Mouse (Mus musculus): ENCODE measurements around the gene Furin.

The Furin gene

DNA sequence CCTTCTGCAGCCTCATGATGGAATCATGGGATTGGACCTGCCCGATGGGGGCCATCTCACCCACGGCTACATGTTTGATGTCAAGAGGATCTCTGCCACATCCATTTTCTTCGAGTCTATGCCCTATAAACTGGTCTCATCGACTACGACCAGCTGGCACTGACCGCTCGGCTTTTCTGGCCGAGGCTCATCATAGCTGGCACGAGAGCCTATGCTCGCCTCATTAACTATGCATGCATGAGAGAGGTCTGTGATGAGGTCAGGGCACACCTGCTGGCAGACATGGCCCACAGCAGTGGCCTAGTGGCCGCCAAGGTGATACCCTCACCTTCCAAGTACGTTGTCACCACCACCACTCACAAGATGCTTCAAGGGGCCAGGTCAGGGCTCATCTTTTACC, 24.4 kb upstream of the Furin start:
- DNase-seq (ENCODE audit: extremely low read depth, low read depth, low spot score) = no peak

DNA sequence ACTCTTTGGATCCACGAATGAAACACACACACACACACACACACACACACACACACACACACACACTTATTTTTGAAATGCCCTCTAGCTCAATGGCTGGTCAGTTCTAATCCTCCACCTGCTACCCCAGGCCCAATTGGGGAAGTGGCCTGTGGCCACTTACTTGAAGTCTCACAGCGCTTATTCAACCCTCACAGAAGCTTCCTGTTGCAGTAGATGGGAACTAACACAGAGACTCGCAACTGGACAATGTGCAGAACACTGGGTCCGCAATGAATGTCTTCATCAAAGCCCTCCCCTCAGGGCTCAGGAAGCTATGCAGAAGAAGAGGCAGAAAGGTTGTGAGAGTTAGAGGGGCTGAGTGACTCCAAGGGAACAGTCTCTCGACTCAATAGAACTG, 22.5 kb upstream of the Furin start:
- DNase-seq (ENCODE audit: extremely low read depth, low read depth, low spot score) = no peak

- no peak for DNase-seq (ENCODE audit: extremely low read depth, low read depth, low spot score)
Measured at GRCm38 (mm10) chr7:80426363-80426762, 21.1 kb upstream of the Furin start.

DNA sequence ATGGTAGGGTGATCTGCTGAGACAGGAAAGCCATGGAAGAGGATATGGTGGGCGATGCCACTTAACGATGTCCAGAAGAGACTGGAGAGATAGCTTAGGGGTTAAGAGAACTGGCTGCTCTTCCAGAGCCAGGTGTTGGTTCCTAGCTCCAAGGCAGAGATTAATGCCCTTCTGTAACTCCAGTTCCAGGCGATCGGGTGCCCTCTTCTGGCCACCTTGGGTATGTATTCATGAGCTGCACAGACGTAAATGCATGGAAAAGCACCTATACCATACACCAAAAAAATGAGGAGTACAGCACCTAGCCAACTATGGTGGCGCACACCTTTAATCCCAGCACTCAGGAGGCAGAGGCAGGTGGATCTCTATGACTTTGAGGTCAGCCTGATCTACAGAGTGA, 19.5 kb upstream of the Furin start:
- DNase-seq (ENCODE audit: extremely low read depth, low read depth, low spot score) = no peak

DNA sequence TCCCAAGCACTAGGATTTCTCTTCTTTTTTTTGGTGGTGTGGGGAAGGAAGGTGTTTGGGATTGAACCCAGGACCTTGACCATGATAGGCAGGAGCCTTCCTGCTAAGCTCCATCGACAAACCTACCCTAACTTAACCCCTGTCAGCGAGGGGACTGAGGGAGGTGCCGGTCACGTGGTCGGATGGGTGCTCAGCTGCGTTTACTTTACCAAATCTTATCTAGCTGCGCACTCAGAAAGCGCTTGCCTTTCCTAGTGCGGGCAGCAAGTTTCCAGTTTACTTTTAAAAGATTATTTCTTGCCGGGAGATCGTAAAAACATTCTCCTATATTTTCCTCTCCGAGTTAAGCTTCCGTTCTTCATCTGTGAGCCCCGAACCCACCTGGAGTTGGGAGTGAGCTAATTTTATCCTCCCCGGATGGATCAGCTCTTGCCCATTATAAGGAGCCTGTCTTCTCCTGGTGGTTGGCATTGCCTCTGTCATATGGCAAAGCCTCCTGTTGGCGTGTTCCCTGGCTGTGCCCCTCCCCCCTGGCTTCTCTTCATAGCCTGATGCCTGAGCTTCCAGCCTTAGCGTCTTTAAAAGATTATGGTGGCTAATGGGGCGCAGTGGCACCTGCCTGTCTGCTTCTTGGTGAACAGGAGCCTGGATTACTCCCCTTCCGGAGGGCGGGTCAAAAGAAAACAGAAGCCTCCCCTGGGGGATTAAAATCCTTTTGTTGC, 17.7 kb upstream of the Furin start:
- DNase-seq (ENCODE audit: extremely low read depth, low read depth, low spot score) = no peak

DNA sequence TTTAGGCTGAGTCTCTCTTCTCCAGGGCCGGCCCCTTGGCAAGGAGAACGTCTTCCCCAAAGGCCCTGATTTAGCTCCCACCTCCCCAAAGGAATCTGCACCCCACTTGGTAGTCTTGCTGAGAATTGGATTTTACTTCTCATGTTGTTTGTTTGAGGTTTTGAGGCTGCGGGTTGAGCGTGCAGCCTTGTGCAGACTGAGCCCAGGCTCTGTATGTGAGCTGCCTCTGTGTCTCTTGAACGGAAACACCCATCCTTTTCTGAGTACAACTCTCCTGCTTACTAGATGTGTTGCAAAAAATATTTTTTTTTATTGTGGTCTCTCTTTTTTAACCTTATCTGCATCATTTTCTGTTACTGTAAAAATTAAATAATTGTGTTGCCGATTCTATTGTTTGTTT, 16.3 kb upstream of the Furin start:
- DNase-seq (ENCODE audit: extremely low read depth, low read depth, low spot score) = no peak

- no peak for DNase-seq (ENCODE audit: extremely low read depth, low read depth, low spot score)
Measured at GRCm38 (mm10) chr7:80420586-80420985, 15.3 kb upstream of the Furin start.

DNA sequence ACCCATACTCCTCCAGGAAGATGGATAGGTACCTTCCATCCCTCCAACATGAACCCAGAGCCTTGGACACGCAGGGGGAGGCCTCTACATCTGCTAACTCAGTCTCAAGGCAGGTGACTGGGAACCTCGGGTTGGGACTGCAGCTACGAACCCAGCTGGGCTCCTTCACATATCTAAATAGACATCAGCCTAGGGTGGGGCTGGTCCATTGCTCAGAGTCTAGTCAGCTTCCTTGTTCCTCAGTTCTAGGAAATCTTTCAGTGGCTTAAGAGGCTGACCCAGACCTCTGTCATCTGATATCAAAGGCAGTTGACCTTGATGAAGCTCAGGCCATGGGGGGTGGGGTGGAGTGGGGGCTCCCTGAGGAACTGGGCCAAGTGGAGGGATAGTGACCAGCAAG, 14.0 kb upstream of the Furin start:
- DNase-seq (ENCODE audit: extremely low read depth, low read depth, low spot score) = no peak

GRCm38 (mm10) chr7:80418036-80418435, 12.8 kb upstream of the Furin start:
- DNase-seq (ENCODE audit: extremely low read depth, low read depth, low spot score) = no peak

- DNase-seq (ENCODE audit: extremely low read depth, low read depth, low spot score) = no peak
Measured at GRCm38 (mm10) chr7:80417601-80418000, 12.4 kb upstream of the Furin start.

GRCm38 (mm10) chr7:80416969-80417368, 11.7 kb upstream of the Furin start:
- DNase-seq (ENCODE audit: extremely low read depth, low read depth, low spot score) = no peak

GRCm38 (mm10) chr7:80414303-80414855, 9.1 kb upstream of the Furin start:
- no peak for DNase-seq (ENCODE audit: extremely low read depth, low read depth, low spot score)

DNA sequence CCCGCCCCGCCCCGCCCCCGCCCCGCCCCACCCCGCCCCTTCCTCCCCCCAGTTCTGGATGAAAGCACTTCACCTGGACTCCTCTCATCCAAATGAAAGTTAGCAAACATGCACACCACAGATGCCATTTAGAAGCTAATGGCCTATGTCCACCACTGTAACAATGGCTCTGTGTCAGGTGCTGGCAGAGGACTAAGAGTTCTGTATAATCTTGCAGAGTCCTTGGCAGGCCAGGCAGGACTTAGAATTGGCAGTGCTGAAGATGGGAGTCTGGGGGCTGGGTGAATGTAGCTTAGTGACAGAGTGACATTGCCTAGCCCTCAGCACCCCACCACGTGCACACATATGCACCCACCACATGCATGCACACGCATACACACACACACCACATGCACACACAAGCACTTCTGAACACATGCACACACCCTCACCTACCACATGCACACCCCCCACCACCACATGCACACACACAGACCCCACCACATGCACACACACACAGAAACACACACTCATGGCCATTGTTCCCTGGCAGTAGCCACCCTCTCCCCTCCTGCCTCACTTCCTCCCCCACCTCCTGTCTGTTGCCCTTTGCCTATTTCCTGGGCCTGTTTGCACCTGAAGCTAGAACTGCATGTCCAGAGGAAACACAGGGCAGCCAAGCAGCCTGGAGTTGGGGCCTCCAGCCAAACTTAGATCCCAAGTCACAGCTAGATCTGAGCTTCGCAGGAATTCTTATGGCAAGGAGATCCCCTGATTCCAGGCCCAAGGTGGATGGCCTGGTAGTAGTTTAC, 8.5 kb upstream of the Furin start:
- DNase-seq (ENCODE audit: extremely low read depth, low read depth, low spot score) = no peak

GRCm38 (mm10) chr7:80412781-80413180, 7.5 kb upstream of the Furin start:
- no peak for DNase-seq (ENCODE audit: extremely low read depth, low read depth, low spot score)

GRCm38 (mm10) chr7:80412279-80412678, 7.0 kb upstream of the Furin start:
- DNase-seq (ENCODE audit: extremely low read depth, low read depth, low spot score) = no peak

- DNase-seq (ENCODE audit: extremely low read depth, low read depth, low spot score) = no peak
Measured at GRCm38 (mm10) chr7:80410380-80410779, 5.1 kb upstream of the Furin start.

GRCm38 (mm10) chr7:80407712-80408111, 2.5 kb upstream of the Furin start:
- no peak for DNase-seq (ENCODE audit: extremely low read depth, low read depth, low spot score)

- no peak for DNase-seq (ENCODE audit: extremely low read depth, low read depth, low spot score)
Measured at GRCm38 (mm10) chr7:80406186-80406585, 950 bp upstream of the Furin start.

GRCm38 (mm10) chr7:80404101-80404894, 938 bp downstream of the Furin start:
- no peak for DNase-seq (ENCODE audit: extremely low read depth, low read depth, low spot score)

- no peak for DNase-seq (ENCODE audit: extremely low read depth, low read depth, low spot score)
Measured at GRCm38 (mm10) chr7:80403551-80403950, 1.7 kb downstream of the Furin start.

GRCm38 (mm10) chr7:80402651-80403321, 2.5 kb downstream of the Furin start:
- no peak for DNase-seq (ENCODE audit: extremely low read depth, low read depth, low spot score)
